Mouse (Mus musculus): Measurements from ENCODE around the gene Wipf1. TPM values are rescaled to one million over a fixed set of nuclear protein-coding genes. Genes with fewer than 3 reads are reported as not detected.

Wipf1 gene
- polyA plus RNA-seq, 1 experiment, result 143 TPM

- no peak overlapping the region for H3K4me3 ChIP-seq (ENCODE audit: insufficient read depth, low read length)
- peaks cover 53% of the 10 kb centered on the region for H3K4me1 ChIP-seq (ENCODE audit: control insufficient read depth, insufficient read depth, low read length)
- TF ChIP-seq CTCF (IDR thresholded peaks at IDR 0.05; ENCODE audit: low read depth, low read length) (no peak), POLR2A (IDR thresholded peaks at IDR 0.05; ENCODE audit: borderline replicate concordance, low read depth, low read length) (no peak)
- H3K27ac ChIP-seq (ENCODE audit: insufficient read depth, low read depth, low read length), result no peak overlapping the region
Measured at GRCm38 (mm10) chr2:73462757-73463339, 66.7 kb downstream of the Wipf1 start.

GRCm38 (mm10) chr2:73462265-73462664 lies 67.3 kb downstream of the Wipf1 start:
- no peak overlapping the region for H3K27ac ChIP-seq (ENCODE audit: insufficient read depth, low read depth, low read length)

GRCm38 (mm10) chr2:73460168-73460567 lies 69.4 kb downstream of the Wipf1 start:
- peaks cover 58% of the 10 kb centered on the region for H3K4me1 ChIP-seq (ENCODE audit: control insufficient read depth, insufficient read depth, low read length)
- H3K4me3 ChIP-seq (ENCODE audit: insufficient read depth, low read length), result no peak overlapping the region
- H3K27ac ChIP-seq (ENCODE audit: insufficient read depth, low read depth, low read length), result no peak overlapping the region
- no peak for TF ChIP-seq POLR2A (IDR thresholded peaks at IDR 0.05; ENCODE audit: borderline replicate concordance, low read depth, low read length)
- no peak for TF ChIP-seq CTCF (IDR thresholded peaks at IDR 0.05; ENCODE audit: low read depth, low read length)

More at GRCm38 (mm10) chr2:73462265-73462664, 67.3 kb downstream of the Wipf1 start:
- Histone ChIP-seq H3K4me3 (ENCODE audit: insufficient read depth, low read length) (no peak overlapping the region), H3K4me1 (ENCODE audit: control insufficient read depth, insufficient read depth, low read length) (peaks cover 58% of the 10 kb centered on the region)
- TF ChIP-seq CTCF (IDR thresholded peaks at IDR 0.05; ENCODE audit: low read depth, low read length) (no peak), POLR2A (IDR thresholded peaks at IDR 0.05; ENCODE audit: borderline replicate concordance, low read depth, low read length) (no peak)

DNA sequence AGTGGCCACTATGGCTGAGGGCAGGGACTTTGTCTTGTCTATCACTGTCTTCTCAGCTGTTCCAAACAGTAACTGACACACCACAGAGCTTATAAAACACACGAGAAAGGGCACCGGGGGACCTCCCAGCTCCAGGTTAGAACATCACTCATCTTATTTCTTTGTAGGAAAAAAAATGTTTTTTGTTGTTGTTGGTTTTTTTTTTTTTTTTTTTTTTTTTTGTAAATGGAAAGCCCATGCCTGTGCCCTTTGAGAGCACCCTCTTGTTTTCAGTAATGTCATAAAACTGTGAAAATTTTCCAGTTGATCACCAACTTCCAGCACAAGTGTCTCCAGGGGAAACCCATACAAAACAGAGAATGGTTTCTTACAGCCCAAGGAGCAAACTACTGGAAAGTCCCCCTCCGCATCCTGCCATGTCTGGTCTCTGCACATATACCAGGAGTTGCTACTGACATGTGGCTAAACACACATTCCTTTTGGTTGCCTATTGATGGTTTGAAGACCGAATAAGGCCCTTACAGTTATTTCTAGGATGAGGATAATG lies 69.9 kb downstream of the Wipf1 start:
- H3K4me1 ChIP-seq (ENCODE audit: control insufficient read depth, insufficient read depth, low read length), result peaks cover 59% of the 10 kb centered on the region
- H3K27ac ChIP-seq (ENCODE audit: insufficient read depth, low read depth, low read length), result no peak overlapping the region
- no peak for TF ChIP-seq CTCF (IDR thresholded peaks at IDR 0.05; ENCODE audit: low read depth, low read length)
- TF ChIP-seq POLR2A (IDR thresholded peaks at IDR 0.05; ENCODE audit: borderline replicate concordance, low read depth, low read length), result no peak
- no peak overlapping the region for H3K4me3 ChIP-seq (ENCODE audit: insufficient read depth, low read length)

DNA sequence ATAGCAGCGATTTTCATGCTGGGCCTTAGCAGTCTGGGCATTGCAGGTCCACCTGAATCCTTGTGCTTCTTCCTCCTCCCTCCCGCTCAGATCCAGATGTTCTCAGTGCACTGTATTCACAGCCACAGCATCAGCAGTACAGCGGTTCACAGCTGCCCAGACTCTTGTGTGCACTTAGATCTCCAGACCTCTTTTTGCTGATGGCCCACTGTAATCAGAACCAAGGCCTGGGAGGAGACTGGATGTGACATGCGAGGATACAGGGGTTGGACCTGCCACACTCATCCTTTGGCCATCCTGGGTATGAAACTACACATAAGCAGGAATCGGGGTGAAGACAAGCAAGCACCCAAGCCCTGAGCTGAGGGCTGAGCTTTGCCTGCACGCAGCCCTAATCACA lies 72.6 kb downstream of the Wipf1 start:
- TF ChIP-seq POLR2A (IDR thresholded peaks at IDR 0.05; ENCODE audit: borderline replicate concordance, low read depth, low read length) (no peak), CTCF (IDR thresholded peaks at IDR 0.05; ENCODE audit: low read depth, low read length) (no peak)
- Histone ChIP-seq H3K4me3 (ENCODE audit: insufficient read depth, low read length) (no peak overlapping the region), H3K4me1 (ENCODE audit: control insufficient read depth, insufficient read depth, low read length) (peaks cover 54% of the 10 kb centered on the region), H3K27ac (ENCODE audit: insufficient read depth, low read depth, low read length) (no peak overlapping the region)

DNA sequence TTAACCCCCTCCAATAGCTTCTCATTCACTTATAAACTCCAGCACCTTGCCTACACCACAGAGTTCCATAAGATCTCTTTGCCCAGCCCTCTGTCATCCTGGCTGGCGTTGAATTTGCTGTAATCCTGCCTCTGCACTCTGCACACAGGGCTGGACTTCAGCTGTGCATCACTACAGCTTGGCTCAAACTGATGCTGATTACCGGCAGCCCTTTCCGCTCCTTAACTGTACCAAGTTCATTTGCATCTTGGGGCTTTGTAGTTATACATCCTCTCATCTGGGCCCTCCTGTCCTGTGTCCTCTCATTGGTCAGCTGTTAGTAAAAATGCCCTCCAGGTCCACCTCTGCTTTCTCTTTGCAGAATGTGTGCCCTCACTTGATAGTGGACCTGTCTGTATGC lies 73.4 kb downstream of the Wipf1 start:
- peak overlapping the region; percentile 77 for H3K27ac ChIP-seq (ENCODE audit: insufficient read depth, low read depth, low read length)
- H3K4me3 ChIP-seq (ENCODE audit: insufficient read depth, low read length), result peak overlapping the region; percentile 17
- TF ChIP-seq POLR2A (IDR thresholded peaks at IDR 0.05; ENCODE audit: borderline replicate concordance, low read depth, low read length) (no peak), CTCF (IDR thresholded peaks at IDR 0.05; ENCODE audit: low read depth, low read length) (no peak)
- peaks cover 60% of the 10 kb centered on the region for H3K4me1 ChIP-seq (ENCODE audit: control insufficient read depth, insufficient read depth, low read length)

- H3K4me1 ChIP-seq (ENCODE audit: control insufficient read depth, insufficient read depth, low read length), result peaks cover 62% of the 10 kb centered on the region
- H3K4me3 ChIP-seq (ENCODE audit: insufficient read depth, low read length), result peak overlapping the region; percentile 17; the same call in 1 of the 2 replicates
- peak overlapping the region; percentile 77 for H3K27ac ChIP-seq (ENCODE audit: insufficient read depth, low read depth, low read length)
- TF ChIP-seq CTCF (IDR thresholded peaks at IDR 0.05; ENCODE audit: low read depth, low read length) (no peak), POLR2A (IDR thresholded peaks at IDR 0.05; ENCODE audit: borderline replicate concordance, low read depth, low read length) (no peak)
Measured at GRCm38 (mm10) chr2:73455541-73455940, 74.0 kb downstream of the Wipf1 start.

GRCm38 (mm10) chr2:73454682-73455081 lies 74.9 kb downstream of the Wipf1 start:
- Histone ChIP-seq H3K27ac (ENCODE audit: insufficient read depth, low read depth, low read length) (peak overlapping the region; percentile 77), H3K4me3 (ENCODE audit: insufficient read depth, low read length) (no peak overlapping the region), H3K4me1 (ENCODE audit: control insufficient read depth, insufficient read depth, low read length) (peaks cover 63% of the 10 kb centered on the region)

GRCm38 (mm10) chr2:73454186-73454585 lies 75.3 kb downstream of the Wipf1 start:
- peak overlapping the region; percentile 76 for H3K27ac ChIP-seq (ENCODE audit: insufficient read depth, low read depth, low read length)
- peak overlapping the region; percentile 15 for H3K4me3 ChIP-seq (ENCODE audit: insufficient read depth, low read length)
- no peak for TF ChIP-seq POLR2A (IDR thresholded peaks at IDR 0.05; ENCODE audit: borderline replicate concordance, low read depth, low read length)
- no peak for TF ChIP-seq CTCF (IDR thresholded peaks at IDR 0.05; ENCODE audit: low read depth, low read length)
- peaks cover 63% of the 10 kb centered on the region for H3K4me1 ChIP-seq (ENCODE audit: control insufficient read depth, insufficient read depth, low read length)

More at GRCm38 (mm10) chr2:73454682-73455081, 74.9 kb downstream of the Wipf1 start:
- no peak for TF ChIP-seq CTCF (IDR thresholded peaks at IDR 0.05; ENCODE audit: low read depth, low read length)

GRCm38 (mm10) chr2:73453717-73454116 lies 75.8 kb downstream of the Wipf1 start:
- peaks cover 63% of the 10 kb centered on the region for H3K4me1 ChIP-seq (ENCODE audit: control insufficient read depth, insufficient read depth, low read length)
- H3K27ac ChIP-seq (ENCODE audit: insufficient read depth, low read depth, low read length), result peak overlapping the region; percentile 76
- peak overlapping the region; percentile 30 for H3K4me3 ChIP-seq (ENCODE audit: insufficient read depth, low read length)
- TF ChIP-seq POLR2A (IDR thresholded peaks at IDR 0.05; ENCODE audit: borderline replicate concordance, low read depth, low read length) (no peak), CTCF (IDR thresholded peaks at IDR 0.05; ENCODE audit: low read depth, low read length) (no peak)
